Mouse (Mus musculus): ENCODE data around the gene Gm26620. TPM values are rescaled to one million over a fixed set of nuclear protein-coding genes. Genes with fewer than 3 reads are reported as not detected.

Gm26620 gene
- polyA plus RNA-seq, 1 experiment from 2014 or later: 0.37 TPM

GRCm38 (mm10) chr1:170857369-170857768 lies 27.5 kb upstream of the Gm26620 start:
- no peaks in the 10 kb centered on the region for H3K36me3 ChIP-seq (ENCODE audit: control insufficient read depth, insufficient read depth, low read length)
- no peaks in the 10 kb centered on the region for H3K27me3 ChIP-seq (ENCODE audit: control insufficient read depth, insufficient read depth, low read length)
- H3K9me3 ChIP-seq (ENCODE audit: control insufficient read depth, low read length): no peaks in the 10 kb centered on the region
- no peak overlapping the region for H3K9ac ChIP-seq (ENCODE audit: low read length)
- no peak overlapping the region for H3K27ac ChIP-seq (ENCODE audit: low read depth, low read length)
- no peak for ATAC-seq (replicated peaks; ENCODE audit: low FRiP score)
- H3K4me3 ChIP-seq (ENCODE audit: low read depth, low read length): no peak overlapping the region
- 80% methylated on average over 2 of the region's 2 CpGs for WGBS
- H3K4me1 ChIP-seq (replicated peaks; ENCODE audit: control insufficient read depth, insufficient read depth, low read length): no peaks in the 10 kb centered on the region
- DNase-seq (ENCODE audit: low spot score): no peak
- no peak overlapping the region for H3K4me2 ChIP-seq (ENCODE audit: low read depth, low read length, severe bottlenecking)

GRCm38 (mm10) chr1:170858872-170859271 lies 26.0 kb upstream of the Gm26620 start:
- no peaks in the 10 kb centered on the region for H3K9me3 ChIP-seq (ENCODE audit: control insufficient read depth, low read length)
- no peak overlapping the region for H3K9ac ChIP-seq (ENCODE audit: low read length)
- no peak overlapping the region for H3K27ac ChIP-seq (ENCODE audit: low read depth, low read length)
- no peaks in the 10 kb centered on the region for H3K27me3 ChIP-seq (ENCODE audit: control insufficient read depth, insufficient read depth, low read length)
- no peak overlapping the region for H3K4me3 ChIP-seq (ENCODE audit: low read depth, low read length)
- WGBS: 91% methylated on average over 1 of the region's 2 CpGs
- no peaks in the 10 kb centered on the region for H3K4me1 ChIP-seq (replicated peaks; ENCODE audit: control insufficient read depth, insufficient read depth, low read length)
- H3K36me3 ChIP-seq (ENCODE audit: control insufficient read depth, insufficient read depth, low read length): no peaks in the 10 kb centered on the region
- no peak overlapping the region for H3K4me2 ChIP-seq (ENCODE audit: low read depth, low read length, severe bottlenecking)
- ATAC-seq (replicated peaks; ENCODE audit: low FRiP score) (no peak), DNase-seq (ENCODE audit: low spot score) (no peak)

- H3K4me1 ChIP-seq (replicated peaks; ENCODE audit: control insufficient read depth, insufficient read depth, low read length): no peaks in the 10 kb centered on the region
- no peak overlapping the region for H3K27ac ChIP-seq (ENCODE audit: low read depth, low read length)
- no peaks in the 10 kb centered on the region for H3K27me3 ChIP-seq (ENCODE audit: control insufficient read depth, insufficient read depth, low read length)
- no peaks in the 10 kb centered on the region for H3K9me3 ChIP-seq (ENCODE audit: control insufficient read depth, low read length)
- ATAC-seq (replicated peaks; ENCODE audit: low FRiP score) (no peak), DNase-seq (ENCODE audit: low spot score) (no peak)
- no peaks in the 10 kb centered on the region for H3K36me3 ChIP-seq (ENCODE audit: control insufficient read depth, insufficient read depth, low read length)
- no peak overlapping the region for H3K4me3 ChIP-seq (ENCODE audit: low read depth, low read length)
- WGBS: 85% methylated on average over 13 of the region's 13 CpGs
- no peak overlapping the region for H3K4me2 ChIP-seq (ENCODE audit: low read depth, low read length, severe bottlenecking)
- H3K9ac ChIP-seq (ENCODE audit: low read length): no peak overlapping the region
Measured at GRCm38 (mm10) chr1:170861671-170862434, 23.0 kb upstream of the Gm26620 start.

GRCm38 (mm10) chr1:170862435-170862717 lies 22.5 kb upstream of the Gm26620 start:
- no peak for ATAC-seq (replicated peaks; ENCODE audit: low FRiP score)
- 77% methylated on average over 3 of the region's 3 CpGs for WGBS

GRCm38 (mm10) chr1:170863033-170863432 lies 21.8 kb upstream of the Gm26620 start:
- no peak overlapping the region for H3K9ac ChIP-seq (ENCODE audit: low read length)
- no peaks in the 10 kb centered on the region for H3K9me3 ChIP-seq (ENCODE audit: control insufficient read depth, low read length)
- DNase-seq (ENCODE audit: low spot score): no peak
- H3K4me2 ChIP-seq (ENCODE audit: low read depth, low read length, severe bottlenecking): no peak overlapping the region
- 79% methylated on average over 4 of the region's 4 CpGs for WGBS
- no peak for ATAC-seq (replicated peaks; ENCODE audit: low FRiP score)
- H3K27me3 ChIP-seq (ENCODE audit: control insufficient read depth, insufficient read depth, low read length): no peaks in the 10 kb centered on the region
- no peaks in the 10 kb centered on the region for H3K4me1 ChIP-seq (replicated peaks; ENCODE audit: control insufficient read depth, insufficient read depth, low read length)
- no peaks in the 10 kb centered on the region for H3K36me3 ChIP-seq (ENCODE audit: control insufficient read depth, insufficient read depth, low read length)
- no peak overlapping the region for H3K27ac ChIP-seq (ENCODE audit: low read depth, low read length)
- H3K4me3 ChIP-seq (ENCODE audit: low read depth, low read length): no peak overlapping the region

More at GRCm38 (mm10) chr1:170862435-170862717, 22.5 kb upstream of the Gm26620 start:
- Histone ChIP-seq H3K9me3 (ENCODE audit: control insufficient read depth, low read length) (no peaks in the 10 kb centered on the region), H3K27me3 (ENCODE audit: control insufficient read depth, insufficient read depth, low read length) (no peaks in the 10 kb centered on the region), H3K4me2 (ENCODE audit: low read depth, low read length, severe bottlenecking) (no peak overlapping the region), H3K4me1 (replicated peaks; ENCODE audit: control insufficient read depth, insufficient read depth, low read length) (no peaks in the 10 kb centered on the region), H3K27ac (ENCODE audit: low read depth, low read length) (no peak overlapping the region), H3K9ac (ENCODE audit: low read length) (no peak overlapping the region), H3K36me3 (ENCODE audit: control insufficient read depth, insufficient read depth, low read length) (no peaks in the 10 kb centered on the region), H3K4me3 (ENCODE audit: low read depth, low read length) (no peak overlapping the region)
- DNase-seq (ENCODE audit: low spot score): no peak

- Histone ChIP-seq H3K9ac (ENCODE audit: low read length) (no peak overlapping the region), H3K4me1 (replicated peaks; ENCODE audit: control insufficient read depth, insufficient read depth, low read length) (no peaks in the 10 kb centered on the region), H3K36me3 (ENCODE audit: control insufficient read depth, insufficient read depth, low read length) (no peaks in the 10 kb centered on the region), H3K27ac (ENCODE audit: low read depth, low read length) (no peak overlapping the region), H3K27me3 (ENCODE audit: control insufficient read depth, insufficient read depth, low read length) (no peaks in the 10 kb centered on the region), H3K9me3 (ENCODE audit: control insufficient read depth, low read length) (no peaks in the 10 kb centered on the region), H3K4me3 (ENCODE audit: low read depth, low read length) (no peak overlapping the region), H3K4me2 (ENCODE audit: low read depth, low read length, severe bottlenecking) (no peak overlapping the region)
- no peak for DNase-seq (ENCODE audit: low spot score)
- ATAC-seq (replicated peaks; ENCODE audit: low FRiP score): no peak
Measured at GRCm38 (mm10) chr1:170864234-170864633, 20.6 kb upstream of the Gm26620 start.

- no peak overlapping the region for H3K27ac ChIP-seq (ENCODE audit: low read depth, low read length)
- no peaks in the 10 kb centered on the region for H3K4me1 ChIP-seq (replicated peaks; ENCODE audit: control insufficient read depth, insufficient read depth, low read length)
- H3K4me2 ChIP-seq (ENCODE audit: low read depth, low read length, severe bottlenecking): no peak overlapping the region
- no peaks in the 10 kb centered on the region for H3K36me3 ChIP-seq (ENCODE audit: control insufficient read depth, insufficient read depth, low read length)
- no peaks in the 10 kb centered on the region for H3K9me3 ChIP-seq (ENCODE audit: control insufficient read depth, low read length)
- 87% methylated on average over 3 of the region's 3 CpGs for WGBS
- no peak overlapping the region for H3K9ac ChIP-seq (ENCODE audit: low read length)
- DNase-seq (ENCODE audit: low spot score) (no peak), ATAC-seq (replicated peaks; ENCODE audit: low FRiP score) (no peak)
- no peak overlapping the region for H3K4me3 ChIP-seq (ENCODE audit: low read depth, low read length)
- H3K27me3 ChIP-seq (ENCODE audit: control insufficient read depth, insufficient read depth, low read length): no peaks in the 10 kb centered on the region
Measured at GRCm38 (mm10) chr1:170864754-170865153, 20.1 kb upstream of the Gm26620 start.

- 88% methylated on average over 5 of the region's 5 CpGs for WGBS
- Histone ChIP-seq H3K4me3 (ENCODE audit: low read depth, low read length) (no peak overlapping the region), H3K4me2 (ENCODE audit: low read depth, low read length, severe bottlenecking) (no peak overlapping the region), H3K36me3 (ENCODE audit: control insufficient read depth, insufficient read depth, low read length) (no peaks in the 10 kb centered on the region), H3K9ac (ENCODE audit: low read length) (no peak overlapping the region), H3K9me3 (ENCODE audit: control insufficient read depth, low read length) (no peaks in the 10 kb centered on the region), H3K27ac (ENCODE audit: low read depth, low read length) (no peak overlapping the region), H3K27me3 (ENCODE audit: control insufficient read depth, insufficient read depth, low read length) (no peaks in the 10 kb centered on the region), H3K4me1 (replicated peaks; ENCODE audit: control insufficient read depth, insufficient read depth, low read length) (no peaks in the 10 kb centered on the region)
- DNase-seq (ENCODE audit: low spot score) (no peak), ATAC-seq (replicated peaks; ENCODE audit: low FRiP score) (no peak)
Measured at GRCm38 (mm10) chr1:170865406-170865805, 19.5 kb upstream of the Gm26620 start.

- DNase-seq (ENCODE audit: low spot score): no peak
- Histone ChIP-seq H3K4me1 (replicated peaks; ENCODE audit: control insufficient read depth, insufficient read depth, low read length) (no peaks in the 10 kb centered on the region), H3K4me2 (ENCODE audit: low read depth, low read length, severe bottlenecking) (peak overlapping the region; percentile 76), H3K9me3 (ENCODE audit: control insufficient read depth, low read length) (no peaks in the 10 kb centered on the region), H3K27me3 (ENCODE audit: control insufficient read depth, insufficient read depth, low read length) (no peaks in the 10 kb centered on the region), H3K4me3 (ENCODE audit: low read depth, low read length) (peak overlapping the region; percentile 84), H3K27ac (ENCODE audit: low read depth, low read length) (0 out of 2 replicates have a peak overlapping the region, but pooled peaks have one; percentile 18), H3K9ac (ENCODE audit: low read length) (peak overlapping the region; percentile 75), H3K36me3 (ENCODE audit: control insufficient read depth, insufficient read depth, low read length) (no peaks in the 10 kb centered on the region)
- ATAC-seq (replicated peaks; ENCODE audit: low FRiP score): peak; percentile 57
- WGBS: 3% methylated on average over 30 of the region's 30 CpGs
Measured at GRCm38 (mm10) chr1:170866992-170867690, 17.7 kb upstream of the Gm26620 start.
